Mouse (Mus musculus) adrenal gland, adult 2 months (tissue): ENCODE measurements at regions not wholly inside any gene's neighbourhood (a gene's known extent, or its start where the extent isn't known, plus 50 kb on each side); places are given as distances from the start of the nearest gene placed in this dataset.
A peak's percentile ranks its signal among the peaks of the same experiment; 100 is the strongest.

Experiments
- DNase-seq: peaks from one replicate; pipeline ENCODE4 v3.0.0; 2021

- DNase-seq, result peak; percentile 25
Observed at GRCm38 (mm10) chr15:61770721-61771542, 848.1 kb upstream of the A1bg start.

GRCm38 (mm10) chr15:61766544-61767094 lies 843.8 kb upstream of the A1bg start:
- DNase-seq, result no peak

- DNase-seq, result no peak
Observed at GRCm38 (mm10) chr15:61753802-61754201, 831.0 kb upstream of the A1bg start.

GRCm38 (mm10) chr15:61723696-61724095 lies 800.9 kb upstream of the A1bg start:
- DNase-seq, result no peak

GRCm38 (mm10) chr15:61718486-61718885 lies 795.7 kb upstream of the A1bg start:
- DNase-seq, result no peak

- no peak for DNase-seq
Observed at GRCm38 (mm10) chr15:61717216-61717615, 794.4 kb upstream of the A1bg start.

- no peak for DNase-seq
Observed at GRCm38 (mm10) chr15:61713953-61714352, 791.1 kb upstream of the A1bg start.

GRCm38 (mm10) chr15:61708928-61709327 lies 786.1 kb upstream of the A1bg start:
- no peak for DNase-seq

GRCm38 (mm10) chr15:61707952-61708351 lies 785.1 kb upstream of the A1bg start:
- DNase-seq, result peak; percentile 68

GRCm38 (mm10) chr15:61692679-61693078 lies 769.9 kb upstream of the A1bg start:
- DNase-seq, result no peak

GRCm38 (mm10) chr15:61690425-61690824 lies 767.6 kb upstream of the A1bg start:
- DNase-seq, result no peak

- DNase-seq, result no peak
Observed at GRCm38 (mm10) chr15:61689776-61690397, 767.1 kb upstream of the A1bg start.

- DNase-seq, result no peak
Observed at GRCm38 (mm10) chr15:61682968-61683367, 760.2 kb upstream of the A1bg start.

- DNase-seq, result no peak
Observed at GRCm38 (mm10) chr15:61670556-61670955, 747.7 kb upstream of the A1bg start.

- no peak for DNase-seq
Observed at GRCm38 (mm10) chr15:61660581-61660980, 737.8 kb upstream of the A1bg start.

GRCm38 (mm10) chr15:61656951-61657350 lies 734.1 kb upstream of the A1bg start:
- no peak for DNase-seq

- DNase-seq, result no peak
Observed at GRCm38 (mm10) chr15:61654846-61655245, 732.0 kb upstream of the A1bg start.

GRCm38 (mm10) chr15:61653853-61654252 lies 731.0 kb upstream of the A1bg start:
- DNase-seq, result no peak

- no peak for DNase-seq
Observed at GRCm38 (mm10) chr15:61618638-61619500, 696.1 kb upstream of the A1bg start.

GRCm38 (mm10) chr15:61610662-61611061 lies 687.9 kb upstream of the A1bg start:
- no peak for DNase-seq

GRCm38 (mm10) chr15:61609656-61610055 lies 686.8 kb upstream of the A1bg start:
- no peak for DNase-seq

- DNase-seq, result peak; percentile 17
Observed at GRCm38 (mm10) chr15:61608301-61608731, 685.5 kb upstream of the A1bg start.
